Mouse (Mus musculus) cortical plate, adult 2 months (tissue): ENCODE data around the gene Tcea2.

Source experiments
- CTCF ChIP-seq: fragments of 200-500 bp; IDR thresholded peaks from 2 replicates; pipeline ENCODE4 v1.5.1; 2011; ENCODE audit warnings: mild to moderate bottlenecking, control low read depth, low read length; ENCODE audit not compliant: insufficient read depth; ENCODE audit errors: extremely low read depth
- POLR2A ChIP-seq: fragments of 200-500 bp; IDR thresholded peaks from 2 replicates; pipeline ENCODE4 v1.6.1; 2011; ENCODE audit warnings: mild to moderate bottlenecking, low read length, control low read depth; ENCODE audit not compliant: insufficient read depth; ENCODE audit errors: extremely low read depth

- TF ChIP-seq POLR2A (0 out of 2 replicates have a peak, but pooled peaks have one; percentile 14), CTCF (no peak)
Measured at GRCm38 (mm10) chr2:181713749-181714148, 33.6 kb downstream of the Tcea2 start.
